Mouse (Mus musculus): ENCODE results near the gene Hid1. TPM values are rescaled to one million over a fixed set of nuclear protein-coding genes. Genes with fewer than 3 reads are reported as not detected.

Gene Hid1
- polyA plus RNA-seq, 1 experiment from 2014 or later: 14.4 TPM

DNA sequence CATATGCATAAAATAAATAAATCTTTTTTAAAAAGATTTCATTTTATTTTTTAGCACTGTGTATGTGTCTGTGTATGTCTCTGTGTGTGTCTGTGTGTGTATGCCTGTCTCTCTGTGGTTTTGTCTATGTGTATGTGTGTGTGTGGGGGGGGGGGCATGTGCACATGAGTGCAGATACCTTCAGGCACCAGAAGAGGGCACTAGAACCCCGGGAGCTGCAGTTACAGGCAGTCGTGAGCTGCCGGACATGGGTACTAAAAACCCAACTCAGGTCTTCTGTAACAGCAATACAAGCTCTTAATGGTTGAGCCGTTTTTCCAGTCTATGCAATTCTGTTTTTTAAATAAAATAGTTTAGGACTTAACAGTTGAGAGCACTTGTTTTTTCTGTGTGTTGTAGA, 66.8 kb downstream of the Hid1 start:
- ATAC-seq (replicated peaks; ENCODE audit: low FRiP score, low TSS enrichment, low read depth): no peak
- H3K9ac ChIP-seq (ENCODE audit: low read length): no peak overlapping the region
- H3K4me2 ChIP-seq (ENCODE audit: low read length): no peak overlapping the region
- H3K4me3 ChIP-seq (ENCODE audit: low read depth, low read length): no peak overlapping the region
- no peak overlapping the region for H3K27ac ChIP-seq (ENCODE audit: low read depth)
- DNase-seq (ENCODE audit: low spot score): no peak
- H3K36me3 ChIP-seq (ENCODE audit: control insufficient read depth, insufficient read depth, low read length): no peaks in the 10 kb centered on the region
- peaks cover 19% of the 10 kb centered on the region for H3K27me3 ChIP-seq (replicated peaks; ENCODE audit: control insufficient read depth, insufficient read depth, low read length)
- no peaks in the 10 kb centered on the region; the same call in 1 of the 2 replicates for H3K4me1 ChIP-seq (replicated peaks; ENCODE audit: control insufficient read depth, insufficient read depth, low read length)
- 88% methylated on average over 4 of the region's 4 CpGs for WGBS
- no peaks in the 10 kb centered on the region for H3K9me3 ChIP-seq (ENCODE audit: control insufficient read depth, low read length)

DNA sequence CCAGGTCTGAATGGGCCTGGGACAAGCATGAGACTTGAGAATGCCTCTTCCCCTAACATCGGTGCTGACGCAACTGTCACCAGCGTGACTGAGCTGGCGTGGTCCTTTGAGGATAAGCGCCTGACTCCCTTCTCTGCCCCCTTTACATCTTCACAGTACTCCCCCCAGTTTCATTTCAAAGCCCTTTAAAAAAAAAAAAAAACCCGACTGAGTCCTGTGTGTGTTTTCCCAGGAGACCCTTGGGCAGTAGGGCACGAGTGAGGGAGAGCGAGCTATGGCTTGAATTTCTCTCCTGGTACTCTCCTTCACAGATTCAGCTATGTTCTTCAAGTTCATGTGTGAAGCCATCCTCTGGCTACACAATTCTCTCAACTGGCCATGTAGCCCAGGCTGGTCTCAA, 69.4 kb downstream of the Hid1 start:
- DNase-seq (ENCODE audit: low spot score): no peak
- H3K27me3 ChIP-seq (replicated peaks; ENCODE audit: control insufficient read depth, insufficient read depth, low read length): peaks cover 19% of the 10 kb centered on the region
- no peak for ATAC-seq (replicated peaks; ENCODE audit: low FRiP score, low TSS enrichment, low read depth)
- H3K4me3 ChIP-seq (ENCODE audit: low read depth, low read length): no peak overlapping the region
- no peaks in the 10 kb centered on the region for H3K36me3 ChIP-seq (ENCODE audit: control insufficient read depth, insufficient read depth, low read length)
- no peak overlapping the region for H3K9ac ChIP-seq (ENCODE audit: low read length)
- H3K9me3 ChIP-seq (ENCODE audit: control insufficient read depth, low read length): no peaks in the 10 kb centered on the region
- no peaks in the 10 kb centered on the region; the same call in none of the 2 replicates for H3K4me1 ChIP-seq (replicated peaks; ENCODE audit: control insufficient read depth, insufficient read depth, low read length)
- 77% methylated on average over 8 of the region's 8 CpGs for WGBS
- no peak overlapping the region for H3K27ac ChIP-seq (ENCODE audit: low read depth)
- H3K4me2 ChIP-seq (ENCODE audit: low read length): no peak overlapping the region

Other genes with a start within 250 kb of the Hid1 start
- gene Cd300lf, start 233.8 kb downstream of the Hid1 start, polyA plus RNA-seq (2014; fragmentation: Nextera tagmentation; extraction: Ambion mirVana): 0.27 and 1.0 TPM in 2 replicates
- 157 and 165 TPM in 2 replicates for gene Slc9a3r1, start 204.4 kb downstream of the Hid1 start, polyA plus RNA-seq (2014; fragmentation: Nextera tagmentation; extraction: Ambion mirVana)
- 7.0 and 8.3 TPM in 2 replicates for gene Tmem104, start 180.3 kb downstream of the Hid1 start, polyA plus RNA-seq (2014; fragmentation: Nextera tagmentation; extraction: Ambion mirVana)
- gene Nat9, start 179.9 kb downstream of the Hid1 start, polyA plus RNA-seq (2014; fragmentation: Nextera tagmentation; extraction: Ambion mirVana): 16.4 and 16.7 TPM in 2 replicates
- not detected in 2 replicates for gene Grin2c, start 100.5 kb downstream of the Hid1 start, polyA plus RNA-seq (2014; fragmentation: Nextera tagmentation; extraction: Ambion mirVana)
- 11.3 and 14.2 TPM in 2 replicates for gene Fdxr, start 90.7 kb downstream of the Hid1 start, polyA plus RNA-seq (2014; fragmentation: Nextera tagmentation; extraction: Ambion mirVana)
- 1.4 and 1.6 TPM in 2 replicates for gene Fads6, start 70.1 kb downstream of the Hid1 start, polyA plus RNA-seq (2014; fragmentation: Nextera tagmentation; extraction: Ambion mirVana)
- gene Otop2, start 60.6 kb downstream of the Hid1 start, polyA plus RNA-seq (2014; fragmentation: Nextera tagmentation; extraction: Ambion mirVana): not detected in 2 replicates
- 0.14 TPM in 1 of 2 replicates, not detected in the other for gene Ush1g, start 45.7 kb downstream of the Hid1 start, polyA plus RNA-seq (2014; fragmentation: Nextera tagmentation; extraction: Ambion mirVana)
- gene Otop3, start 33.0 kb downstream of the Hid1 start, polyA plus RNA-seq (2014; fragmentation: Nextera tagmentation; extraction: Ambion mirVana): 0.36 and 0.65 TPM in 2 replicates
- 10.6 and 11.6 TPM in 2 replicates for gene Cdr2l, start 14.2 kb upstream of the Hid1 start, polyA plus RNA-seq (2014; fragmentation: Nextera tagmentation; extraction: Ambion mirVana)
- gene Mrpl58, start 36.0 kb upstream of the Hid1 start, polyA plus RNA-seq (2014; fragmentation: Nextera tagmentation; extraction: Ambion mirVana): 218 and 224 TPM in 2 replicates
- 899 and 962 TPM in 2 replicates for gene Atp5h, start 52.2 kb upstream of the Hid1 start, polyA plus RNA-seq (2014; fragmentation: Nextera tagmentation; extraction: Ambion mirVana)
- 11.0 and 18.8 TPM in 2 replicates for gene Kctd2, start 52.4 kb upstream of the Hid1 start, polyA plus RNA-seq (2014; fragmentation: Nextera tagmentation; extraction: Ambion mirVana)
- 0.12 TPM in 2 replicates for gene Trim80, start 72.8 kb upstream of the Hid1 start, polyA plus RNA-seq (2014; fragmentation: Nextera tagmentation; extraction: Ambion mirVana)
- 1.9 and 2.5 TPM in 2 replicates for gene Slc16a5, start 94.7 kb upstream of the Hid1 start, polyA plus RNA-seq (2014; fragmentation: Nextera tagmentation; extraction: Ambion mirVana)
- gene Armc7, start 107.9 kb upstream of the Hid1 start, polyA plus RNA-seq (2014; fragmentation: Nextera tagmentation; extraction: Ambion mirVana): 6.5 and 6.9 TPM in 2 replicates
- gene Nt5c, start 124.1 kb upstream of the Hid1 start, polyA plus RNA-seq (2014; fragmentation: Nextera tagmentation; extraction: Ambion mirVana): 115 and 133 TPM in 2 replicates
- gene Jpt1, start 146.6 kb upstream of the Hid1 start, polyA plus RNA-seq (2014; fragmentation: Nextera tagmentation; extraction: Ambion mirVana): 573 and 633 TPM in 2 replicates
- gene Sumo2, start 168.5 kb upstream of the Hid1 start, polyA plus RNA-seq (2014; fragmentation: Nextera tagmentation; extraction: Ambion mirVana): 891 and 947 TPM in 2 replicates
- 192 TPM in 2 replicates for gene Nup85, start 196.7 kb upstream of the Hid1 start, polyA plus RNA-seq (2014; fragmentation: Nextera tagmentation; extraction: Ambion mirVana)
- 94.0 and 105 TPM in 2 replicates for gene Mrps7, start 236.2 kb upstream of the Hid1 start, polyA plus RNA-seq (2014; fragmentation: Nextera tagmentation; extraction: Ambion mirVana)
- 19.2 and 20.8 TPM in 2 replicates for gene Gga3, start 236.3 kb upstream of the Hid1 start, polyA plus RNA-seq (2014; fragmentation: Nextera tagmentation; extraction: Ambion mirVana)
- 26.2 and 28.3 TPM in 2 replicates for gene Mif4gd, start 245.2 kb upstream of the Hid1 start, polyA plus RNA-seq (2014; fragmentation: Nextera tagmentation; extraction: Ambion mirVana)

Data from intestine, embryonic 14.5 days (tissue).